ENCODE assay signal across 35 mouse cellular contexts in the genomic region with DNA sequence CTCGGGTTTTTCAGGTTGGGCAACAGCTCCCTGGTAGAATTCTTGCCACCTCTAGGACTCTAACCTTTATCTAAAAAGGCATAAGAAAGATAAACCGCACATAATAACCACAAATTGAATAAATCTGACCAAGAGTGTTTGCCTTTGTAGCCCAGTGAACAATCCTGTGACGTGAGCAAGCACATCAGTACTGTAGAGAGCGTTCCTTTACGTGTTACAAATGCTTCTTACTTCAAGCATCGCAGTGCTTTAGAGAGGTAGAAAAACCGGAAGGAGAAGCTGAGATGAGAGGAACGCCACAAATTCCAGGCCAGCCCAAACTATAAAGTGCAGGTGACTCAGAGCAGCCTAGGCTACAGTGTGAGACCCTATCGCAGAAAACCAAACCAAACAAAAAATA.
"Had no signal": no experiment of that assay in that cellular context is flagged by ENCODE, and none has a peak within 500 bp of the region (broad histone marks: within the 10 kb centered on the region; RNA-seq: fewer than 3 reads in every experiment).

No protein-coding gene starts in this region.

- H3K27ac ChIP-seq: heart, adult 2 months; heart, embryonic 10.5 days; heart, embryonic 13.5 days; heart, embryonic 15.5 days; hindbrain, embryonic 10.5 days; hindbrain, embryonic 12.5 days; hindbrain, embryonic 13.5 days; hindbrain, embryonic 14.5 days; hindbrain, embryonic 15.5 days; hindbrain, postnatal 0 days; intestine, embryonic 15.5 days; kidney, embryonic 15.5 days; kidney, postnatal 0 days; layer of hippocampus, adult 2 months had no signal

- H3K4me3 ChIP-seq: heart, adult 2 months; heart, embryonic 10.5 days; heart, embryonic 12.5 days; heart, embryonic 13.5 days; heart, embryonic 15.5 days; hindbrain, embryonic 10.5 days; hindbrain, embryonic 12.5 days; hindbrain, embryonic 13.5 days; hindbrain, embryonic 15.5 days; intestine, embryonic 15.5 days; kidney, embryonic 15.5 days; layer of hippocampus, adult 2 months had no signal

- DNase-seq: heart, adult 2 months; heart, postnatal 10 days; heart, postnatal 14 days; heart, postnatal 36 days; heart, postnatal 4 days; kidney, adult 11 months; kidney, adult 18-20 months; kidney, adult 2 months; kidney, adult 8-10 months; kidney, adult 9 months; kidney, postnatal 10 days; kidney, postnatal 14 days; kidney, postnatal 25 days; kidney, postnatal 36 days; kidney, postnatal 4 days; layer of hippocampus, adult 9-11 months had no signal

- H3K36me3 ChIP-seq: hindbrain, embryonic 15.5 days; kidney, embryonic 15.5 days had no signal

- H3K9me3 ChIP-seq: heart, embryonic 10.5 days; heart, embryonic 13.5 days; heart, embryonic 15.5 days; hindbrain, embryonic 12.5 days; hindbrain, embryonic 13.5 days; hindbrain, embryonic 15.5 days; intestine, embryonic 15.5 days; kidney, embryonic 15.5 days had no signal

- ATAC-seq: hindbrain, embryonic 16.5 days; hindbrain, postnatal 0 days; inflammation-experienced regulatory T-cells, adult 6 months; intestine, embryonic 15.5 days; intestine, embryonic 16.5 days; intestine, postnatal 0 days had no signal

- H3K27me3 ChIP-seq: heart, embryonic 12.5 days; heart, embryonic 13.5 days; heart, embryonic 15.5 days; hindbrain, embryonic 13.5 days; hindbrain, embryonic 15.5 days; intestine, embryonic 15.5 days; kidney, embryonic 15.5 days had no signal

- H3K4me1 ChIP-seq: intestine, embryonic 15.5 days had no signal

- H3K4me2 ChIP-seq: heart, embryonic 11.5 days; heart, embryonic 12.5 days; heart, embryonic 13.5 days; heart, embryonic 15.5 days; hindbrain, embryonic 12.5 days; hindbrain, embryonic 13.5 days; hindbrain, embryonic 14.5 days; hindbrain, embryonic 15.5 days; intestine, embryonic 15.5 days; kidney, embryonic 15.5 days had no signal

- H3K9ac ChIP-seq: heart, embryonic 12.5 days; heart, embryonic 13.5 days; heart, embryonic 15.5 days; hindbrain, embryonic 12.5 days; hindbrain, embryonic 13.5 days; hindbrain, embryonic 14.5 days; hindbrain, embryonic 15.5 days; intestine, embryonic 15.5 days; kidney, embryonic 15.5 days had no signal
